Mouse (Mus musculus) ovary, postnatal 36 days (tissue): ENCODE results near the gene Tmem119.
"Not testable (repeated sequence)": the region's sequence is repeated elsewhere in the genome, so short reads cannot be mapped to it uniquely, and the experiment has no call there.

ENCODE experiments used
- DNase-seq: peaks from one replicate; pipeline ENCODE4 v3.0.0; 2022; ENCODE audit warnings: low spot score, mixed read lengths

Gene Tmem119

GRCm38 (mm10) chr5:113788645-113789044 lies 11.7 kb downstream of the Tmem119 start:
- no peak for DNase-seq

GRCm38 (mm10) chr5:113786985-113787384 lies 13.3 kb downstream of the Tmem119 start:
- DNase-seq, result no peak

- not testable (repeated sequence) for DNase-seq
These were observed 16.2 kb downstream of the Tmem119 start for GRCm38 (mm10) chr5:113784104-113784503.

DNA sequence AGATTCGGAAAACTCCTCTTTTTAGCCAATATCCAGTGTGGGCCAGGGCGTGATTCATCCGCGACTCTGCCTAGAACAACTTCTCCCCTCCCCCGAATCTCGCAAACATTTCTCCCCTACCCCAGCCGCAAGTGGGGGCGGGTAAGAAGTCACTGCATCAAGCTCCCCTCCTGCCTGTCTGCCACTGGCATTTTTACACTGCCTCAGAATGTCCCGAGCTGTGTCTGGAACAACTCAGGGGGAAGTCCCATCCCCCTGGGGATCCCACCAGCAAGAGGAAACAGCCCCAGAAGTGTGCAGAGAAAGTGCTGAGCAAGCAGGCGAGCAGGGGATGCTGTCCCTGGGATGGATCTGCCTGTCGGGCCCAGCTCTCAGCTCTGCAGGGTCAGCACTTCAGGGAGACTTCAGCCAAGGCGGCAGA lies 16.7 kb downstream of the Tmem119 start:
- no peak for DNase-seq

DNA sequence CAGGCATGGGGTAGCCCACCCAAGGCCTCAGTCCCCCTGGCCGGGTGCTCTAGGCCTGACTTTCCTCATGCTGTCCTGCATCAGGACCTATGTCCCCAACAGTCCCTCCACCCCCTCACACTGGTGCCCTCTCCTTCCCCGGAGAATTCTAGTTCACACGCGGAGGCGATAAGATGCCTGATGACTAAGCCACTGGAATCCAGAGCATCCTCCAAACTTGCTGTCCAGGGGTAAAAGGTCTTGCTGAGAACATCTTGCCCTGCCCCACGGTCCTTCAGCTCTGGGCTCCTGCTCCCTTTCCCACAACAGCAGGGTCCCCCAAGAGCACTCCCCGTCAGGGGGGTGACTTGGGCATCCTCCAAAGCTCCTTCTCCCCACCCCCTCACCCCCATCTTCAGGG lies 17.7 kb downstream of the Tmem119 start:
- no peak for DNase-seq

DNA sequence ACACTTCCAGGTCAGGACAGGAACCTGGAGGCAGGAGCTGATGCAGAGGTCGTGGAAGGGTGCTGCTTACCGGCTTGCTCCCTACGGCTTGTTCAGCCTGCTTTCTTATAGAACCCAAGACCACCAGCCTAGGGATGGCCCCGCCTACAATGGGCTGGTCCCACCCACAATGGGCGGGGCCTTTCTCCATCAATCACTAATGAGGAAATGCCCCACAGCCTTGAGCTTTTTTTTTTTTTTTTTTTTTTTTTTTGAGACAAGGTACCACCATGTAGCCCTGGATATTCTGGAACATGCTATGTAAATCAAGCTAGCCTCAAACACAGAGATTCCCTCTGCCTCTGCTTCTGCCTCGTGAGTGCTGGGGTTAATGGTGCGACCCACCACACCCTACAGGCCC lies 18.4 kb downstream of the Tmem119 start:
- DNase-seq, result no peak

DNA sequence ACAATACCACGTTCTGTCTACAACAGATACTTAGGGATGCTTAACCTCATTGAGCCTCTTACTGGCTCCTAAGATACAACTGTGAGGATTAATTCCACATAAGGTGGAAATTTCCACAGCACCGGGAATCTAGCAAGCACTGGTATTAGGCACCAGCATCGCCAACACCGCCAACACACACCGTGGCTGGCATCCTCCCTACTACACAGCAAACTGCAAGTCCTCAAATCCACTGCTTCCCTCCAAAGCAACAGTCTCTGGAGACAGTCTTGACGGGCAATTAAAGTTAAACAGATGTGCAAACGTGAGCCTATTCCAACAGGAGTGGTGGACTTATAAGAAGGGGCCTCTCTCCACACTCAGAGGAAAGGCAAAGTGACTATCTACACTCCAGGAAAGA lies 19.1 kb downstream of the Tmem119 start:
- DNase-seq, result no peak

DNA sequence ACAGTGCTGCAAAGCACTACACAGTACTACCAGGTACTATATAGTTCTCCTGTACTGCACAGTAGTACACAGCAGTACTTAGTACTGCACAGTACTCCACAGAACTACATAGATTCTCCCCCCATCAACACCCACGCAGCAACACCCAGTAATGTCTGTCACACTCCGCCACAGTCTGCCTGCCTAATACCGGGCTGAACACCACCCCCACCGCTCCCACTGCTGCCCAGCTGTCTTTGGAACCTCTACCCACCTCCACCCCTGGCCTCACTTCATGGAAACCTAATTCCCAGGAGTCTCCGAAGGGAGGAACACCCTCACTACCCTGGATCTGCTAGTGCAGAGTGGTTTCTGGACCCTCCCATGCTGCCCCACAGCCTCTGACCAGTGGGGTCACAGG lies 19.6 kb downstream of the Tmem119 start:
- DNase-seq, result no peak

GRCm38 (mm10) chr5:113780082-113780752 lies 20.1 kb downstream of the Tmem119 start:
- DNase-seq, result no peak

DNA sequence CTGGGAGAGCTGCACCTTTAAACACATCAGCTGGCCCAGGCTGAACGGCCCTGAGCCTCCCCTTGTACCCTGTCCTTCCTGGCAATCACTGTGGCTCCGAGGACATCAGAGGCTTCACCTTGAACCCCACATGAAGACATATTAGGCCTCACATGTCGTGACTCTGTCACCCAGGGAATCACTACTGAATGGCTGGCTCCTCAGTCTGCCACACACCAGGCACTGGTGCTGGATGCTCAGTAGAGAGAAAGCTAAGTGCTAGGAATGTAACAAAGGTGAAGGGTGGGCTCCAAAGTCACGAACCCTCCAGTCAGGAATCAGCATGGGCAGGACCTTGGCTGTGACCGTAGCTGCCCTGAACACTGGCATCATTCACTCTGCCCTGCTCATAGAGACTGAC lies 20.7 kb downstream of the Tmem119 start:
- DNase-seq, result no peak

DNA sequence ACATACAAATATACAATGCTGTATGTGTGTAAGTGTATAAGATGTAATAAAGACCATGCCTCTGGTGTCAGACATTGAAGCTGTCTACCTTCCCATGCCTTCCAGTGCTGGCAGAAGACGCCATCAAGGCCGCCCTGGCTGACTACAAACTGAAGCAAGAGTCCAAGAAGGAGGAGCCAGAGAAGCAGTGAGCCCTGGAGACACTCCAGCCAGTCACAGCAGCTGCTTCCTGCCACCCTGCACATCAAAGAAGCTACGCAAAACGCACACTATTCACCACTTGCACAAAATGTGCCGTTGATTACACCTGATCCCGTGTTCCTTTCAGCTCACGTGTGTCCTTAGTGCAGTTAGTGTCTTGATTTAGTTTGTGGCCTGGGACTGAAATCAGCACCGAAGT lies 22.6 kb downstream of the Tmem119 start:
- not testable (repeated sequence) for DNase-seq

DNA sequence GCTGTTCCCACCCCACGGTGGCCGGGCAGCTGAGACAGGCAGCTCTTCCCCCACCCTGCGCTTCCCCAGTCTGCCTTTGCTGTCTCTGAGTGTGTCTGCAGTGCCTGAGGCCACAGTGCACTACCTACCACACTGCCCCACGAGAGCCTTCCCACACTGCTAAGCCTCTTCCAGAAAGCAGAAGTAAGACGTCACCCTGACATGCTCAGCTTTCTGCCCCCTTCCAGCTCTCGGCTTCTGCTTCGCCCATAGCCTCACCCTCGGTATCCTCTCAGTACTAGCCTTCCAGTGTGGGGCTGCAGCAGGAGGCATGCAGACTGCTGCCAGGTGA lies 23.5 kb downstream of the Tmem119 start:
- no peak for DNase-seq

DNA sequence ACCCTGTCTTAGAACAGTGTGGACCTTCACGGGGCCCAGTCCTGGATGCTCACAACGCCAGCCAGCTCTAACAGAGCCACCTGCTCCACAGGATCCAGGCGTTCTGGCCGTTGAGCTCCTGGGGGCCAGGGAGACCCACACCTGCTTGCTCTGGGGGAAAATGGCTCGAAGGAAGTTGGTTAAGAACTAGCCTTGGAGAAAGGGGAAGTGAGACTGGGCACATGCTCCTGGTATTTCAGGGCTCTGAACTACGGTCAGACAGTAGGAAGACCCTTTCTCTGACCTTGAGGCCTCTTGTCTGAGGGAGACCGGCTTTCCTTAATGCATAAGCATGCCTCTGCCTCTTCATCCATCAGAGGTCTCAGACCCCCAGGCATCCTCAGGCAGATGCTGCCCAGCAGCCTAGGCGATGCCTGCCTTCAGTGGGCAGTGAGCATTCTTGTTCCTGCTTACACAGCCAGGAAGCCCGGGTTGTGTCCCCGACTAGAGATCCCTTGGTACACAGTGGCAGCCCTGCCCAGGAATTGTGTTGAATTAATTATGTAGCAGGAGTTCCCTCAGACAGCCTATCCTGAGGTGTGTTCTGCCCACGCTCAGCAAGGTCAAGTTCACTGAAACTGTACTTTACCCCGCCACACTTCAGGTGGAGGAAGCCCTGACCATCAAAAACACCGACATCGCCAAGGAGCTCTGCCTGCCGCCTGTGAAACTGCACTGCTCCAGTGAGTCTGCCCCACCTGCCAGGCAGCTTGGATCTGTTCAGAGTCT lies 24.0 kb downstream of the Tmem119 start:
- no peak for DNase-seq

GRCm38 (mm10) chr5:113775585-113775984 lies 24.7 kb downstream of the Tmem119 start:
- no peak for DNase-seq

- DNase-seq, result peak; percentile 93
These were observed 26.7 kb downstream of the Tmem119 start for GRCm38 (mm10) chr5:113773664-113774063.

DNA sequence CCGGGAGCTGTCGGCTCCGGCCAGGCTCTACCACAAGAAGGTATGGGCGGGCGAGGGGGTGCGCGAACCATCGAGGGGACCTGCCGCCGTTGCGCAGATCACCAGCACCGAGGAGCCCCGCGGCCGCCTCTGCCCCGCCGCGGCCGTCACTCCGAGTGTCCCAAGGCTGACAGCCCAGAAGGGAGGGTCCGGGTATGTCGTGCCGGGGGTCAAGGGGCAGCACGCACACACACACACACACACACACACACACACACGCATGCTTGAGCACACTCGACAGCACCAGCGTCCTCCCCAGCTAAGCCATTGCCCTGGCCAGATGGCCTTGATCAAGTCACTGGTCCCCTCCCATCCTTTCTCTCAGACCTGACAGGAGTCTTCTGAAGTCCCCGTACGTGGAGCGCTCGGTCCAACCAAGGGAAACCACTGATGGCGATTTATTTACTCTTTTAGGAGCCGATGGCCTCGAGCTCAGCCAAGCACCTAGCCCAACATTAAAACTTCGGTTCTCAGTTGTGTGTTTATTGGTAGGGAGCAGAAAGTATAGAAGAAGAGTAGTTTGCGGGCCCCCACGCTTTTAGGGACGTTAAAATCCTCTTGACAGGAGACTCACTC lies 27.3 kb downstream of the Tmem119 start:
- DNase-seq, result no peak

DNA sequence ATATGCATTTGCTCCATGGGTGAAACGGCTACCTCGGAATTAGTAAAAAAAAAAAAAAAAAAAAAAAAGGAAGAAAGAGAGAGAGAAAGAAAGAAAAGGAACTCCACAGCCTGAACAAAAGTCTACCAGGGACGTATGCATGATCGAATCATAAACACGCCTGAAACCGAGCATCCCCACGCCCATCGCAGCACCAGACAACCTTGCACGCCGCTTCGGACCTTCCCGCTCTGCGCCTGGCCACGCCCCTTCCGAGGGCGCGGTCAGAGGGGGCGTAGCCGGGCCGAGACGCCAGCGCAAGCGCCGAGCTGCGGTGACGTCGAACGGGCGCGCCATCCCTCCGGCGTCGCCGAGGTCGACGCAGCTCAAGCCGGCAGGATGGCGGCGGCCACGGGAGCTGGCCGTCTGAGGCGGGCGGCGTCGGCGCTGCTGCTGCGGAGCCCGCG lies 27.8 kb downstream of the Tmem119 start, which contains the start of the genes Sart3 and Iscu:
Gene Sart3, minus strand, starts transcription at position 61 of the 446 bp plus-strand sequence.
Gene Iscu, plus strand, starts transcription at position 299 of the 446 bp plus-strand sequence.
- DNase-seq, result peak; percentile 96

- peak; percentile 84 for DNase-seq
These were observed 28.8 kb downstream of the Tmem119 start for GRCm38 (mm10) chr5:113771213-113772162.

DNA sequence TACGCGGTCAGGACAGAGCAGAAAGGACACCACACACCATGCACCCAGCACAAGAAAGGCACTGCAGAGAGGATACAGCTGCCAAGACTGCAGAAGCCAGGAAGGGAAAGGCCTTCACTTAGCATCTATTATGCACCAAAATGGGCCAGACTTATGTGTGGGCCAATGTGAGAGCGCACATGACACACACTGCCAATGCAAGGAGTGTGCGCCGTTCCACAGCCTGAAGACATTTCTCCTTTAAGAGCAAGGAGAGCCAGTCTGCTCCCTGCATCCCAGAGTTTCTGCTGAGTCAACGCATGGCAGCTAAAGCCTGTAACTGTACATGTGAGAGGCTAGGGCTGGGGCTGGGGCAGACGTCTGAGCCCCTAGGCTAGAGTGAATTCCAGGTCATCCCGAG lies 31.5 kb downstream of the Tmem119 start:
- DNase-seq, result no peak

- DNase-seq, result no peak
These were observed 34.4 kb downstream of the Tmem119 start for GRCm38 (mm10) chr5:113765641-113766526.

DNA sequence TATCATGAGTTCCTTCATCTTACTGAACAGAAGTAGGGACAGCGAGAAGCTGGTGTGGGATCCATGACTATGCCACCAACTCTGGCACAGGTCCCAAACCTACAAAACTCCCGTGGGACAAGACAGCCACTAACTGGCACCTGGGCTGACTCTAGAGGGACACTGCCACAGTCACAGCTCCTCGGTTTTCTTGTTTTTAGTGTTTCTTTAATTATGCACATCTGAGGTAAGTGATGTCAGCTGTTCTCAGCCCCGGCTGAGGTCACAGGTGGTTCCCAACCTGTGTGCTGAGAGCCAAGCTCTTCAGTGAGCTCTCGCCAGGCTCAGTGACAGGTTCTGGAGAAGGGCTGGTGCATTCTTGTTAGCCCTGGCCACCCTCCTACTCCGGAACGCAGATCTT lies 35.9 kb downstream of the Tmem119 start:
- no peak for DNase-seq
